In genomic region chr11:86353586-86353985, GRCm38 (mm10) we compare ENCODE assay signal across 11 mouse cellular contexts.
"Had no signal": no experiment of that assay in that cellular context is flagged by ENCODE, and none has a peak within 500 bp of the region (broad histone marks: within the 10 kb centered on the region; RNA-seq: fewer than 3 reads in every experiment).

No protein-coding gene starts in this region.

- H3K27me3 ChIP-seq: limb, embryonic 15.5 days; midbrain, embryonic 15.5 days; stomach, embryonic 15.5 days had no signal

- H3K4me3 ChIP-seq: limb, embryonic 15.5 days; midbrain, embryonic 15.5 days; stomach, embryonic 15.5 days had no signal

- H3K9me3 ChIP-seq: limb, embryonic 15.5 days; midbrain, embryonic 15.5 days; stomach, embryonic 15.5 days had no signal

- ATAC-seq: lung, postnatal 0 days; midbrain, embryonic 15.5 days had no signal

- H3K4me2 ChIP-seq: limb, embryonic 15.5 days; midbrain, embryonic 15.5 days had no signal

- H3K36me3 ChIP-seq: midbrain, embryonic 15.5 days had no signal

- DNase-seq: kidney, adult 8-10 months; kidney, postnatal 14 days; layer of hippocampus, postnatal 36 days; lung, adult 2 months; lung, postnatal 36 days; right cerebral cortex, postnatal 14 days; thymus, postnatal 4 days had no signal

- H3K9ac ChIP-seq: limb, embryonic 15.5 days; midbrain, embryonic 15.5 days; stomach, embryonic 15.5 days had no signal

- H3K27ac ChIP-seq: limb, embryonic 15.5 days; midbrain, embryonic 15.5 days; stomach, embryonic 15.5 days had no signal
